Mouse (Mus musculus) 416B (cell line): ENCODE measurements at regions not wholly inside any gene's neighbourhood (a gene's known extent, or its start where the extent isn't known, plus 50 kb on each side); places are given as distances from the start of the nearest gene placed in this dataset.
A peak's percentile ranks its signal among the peaks of the same experiment; 100 is the strongest.

Experiments
- DNase-seq: peaks from one replicate; pipeline ENCODE4 v3.0.0; 2011; ENCODE audit warnings: low read depth

GRCm38 (mm10) chrX:121301915-121302314 is 989.0 kb upstream of the H2afb3 start:
- no peak for DNase-seq

DNA sequence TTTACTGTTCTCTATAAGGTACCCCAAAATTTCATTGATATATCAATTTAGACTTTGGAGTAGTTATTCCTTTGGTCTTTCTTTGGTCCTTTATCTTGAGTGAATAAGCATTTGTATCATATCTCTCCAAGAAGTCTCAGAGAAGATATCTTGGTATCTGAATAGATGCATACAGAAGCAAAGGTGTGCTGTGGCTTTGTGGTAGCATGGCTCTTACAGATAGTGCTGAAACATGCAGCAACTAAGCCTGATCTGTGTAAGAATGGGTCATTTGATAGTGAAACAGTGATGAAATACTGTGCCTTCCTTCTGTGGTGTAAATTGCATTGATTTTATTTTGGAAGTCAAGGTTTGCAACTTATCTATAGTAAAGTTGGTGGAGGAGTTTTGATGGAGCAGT is 978.3 kb upstream of the H2afb3 start:
- DNase-seq, result no peak

DNA sequence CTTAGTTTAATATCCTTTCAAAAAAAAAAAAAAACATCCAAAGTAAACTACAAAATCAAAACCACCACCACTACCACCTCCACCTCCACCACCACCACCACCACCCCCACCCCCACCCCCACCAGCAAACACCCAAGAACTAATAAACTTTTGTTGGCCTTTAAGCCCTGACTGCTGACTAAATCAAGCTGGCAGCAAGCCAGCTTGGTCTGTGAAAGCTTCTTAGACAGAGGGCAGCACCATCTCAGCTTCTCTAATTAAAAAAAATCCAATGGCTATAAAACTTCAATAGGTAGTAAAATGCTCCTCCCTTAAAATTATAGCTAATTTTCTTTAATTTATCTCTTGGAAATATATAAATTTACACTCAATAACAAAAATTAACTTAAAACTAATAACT is 957.2 kb upstream of the H2afb3 start:
- DNase-seq, result peak; percentile 54

- DNase-seq, result peak; percentile 3
These were observed 956.7 kb upstream of the H2afb3 start for GRCm38 (mm10) chrX:121269620-121270019.

DNA sequence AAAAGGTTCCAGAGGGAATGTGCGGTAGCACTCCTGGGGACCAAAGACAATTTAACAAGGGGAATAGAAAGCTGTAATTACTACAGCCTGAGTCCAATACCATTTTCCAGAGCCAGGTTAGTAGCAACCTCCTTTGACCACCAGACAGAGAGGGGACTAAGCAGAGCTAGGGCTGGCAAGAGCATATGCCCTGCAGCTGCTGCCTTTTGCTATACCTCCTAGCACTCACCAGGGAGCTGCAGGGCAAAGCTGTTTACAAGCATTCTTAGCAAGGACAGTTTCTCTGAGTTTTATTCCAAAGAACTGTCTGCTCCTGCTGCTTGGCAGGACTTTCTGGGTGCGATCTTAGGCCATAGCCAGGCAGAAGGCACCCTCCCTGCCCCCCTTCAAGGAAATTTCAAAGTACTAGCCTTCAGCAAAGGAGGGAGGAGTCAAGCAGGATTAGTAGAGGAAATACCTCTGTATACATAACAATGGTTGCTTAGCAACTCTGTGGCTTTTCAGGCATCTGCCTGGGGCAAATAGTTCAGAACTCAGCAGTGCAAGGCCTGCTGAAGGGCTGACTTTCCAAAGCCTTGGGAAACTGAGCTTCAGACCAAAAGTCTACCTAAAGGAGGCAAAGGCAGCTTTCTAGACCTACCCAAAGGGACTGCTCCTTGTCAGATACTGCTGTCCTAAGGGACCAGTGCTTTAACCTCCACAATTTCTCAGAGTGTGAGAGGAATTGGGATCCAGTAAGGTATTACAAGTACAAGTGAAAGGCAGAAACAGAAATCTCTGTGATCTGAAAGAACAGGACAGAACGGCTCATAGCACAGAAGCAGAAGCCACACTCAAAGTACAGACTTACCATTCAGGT is 919.5 kb upstream of the H2afb3 start:
- peak; percentile 36 for DNase-seq
